Mouse (Mus musculus) kidney, adult 18-20 months (tissue): ENCODE results near the gene Camsap2.
A peak's percentile ranks its signal among the peaks of the same experiment; 100 is the strongest.

ENCODE experiments used
- DNase-seq: peaks from one replicate; pipeline ENCODE4 v3.0.0; 2021

The Camsap2 gene

DNA sequence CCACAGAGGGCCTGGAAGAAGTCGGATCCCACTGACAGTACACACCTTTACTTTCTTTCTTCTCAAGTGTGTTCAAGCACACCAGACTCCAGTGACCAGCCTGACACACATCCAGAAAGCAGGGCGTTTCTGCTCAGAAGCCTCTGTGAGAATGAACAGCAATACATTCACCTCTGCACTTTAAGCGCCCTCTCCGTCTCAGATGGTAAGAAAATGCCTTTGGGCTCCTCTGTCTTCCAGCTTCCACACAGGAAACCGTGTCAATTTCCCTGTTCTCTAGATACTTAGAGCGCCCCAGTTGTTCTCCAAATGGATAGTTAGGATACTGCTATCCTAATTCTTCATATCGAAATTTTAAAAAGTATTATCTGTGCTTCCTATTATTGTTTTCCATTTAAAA, 2.2 kb downstream of the Camsap2 start:
- DNase-seq, result peak; percentile 10

DNA sequence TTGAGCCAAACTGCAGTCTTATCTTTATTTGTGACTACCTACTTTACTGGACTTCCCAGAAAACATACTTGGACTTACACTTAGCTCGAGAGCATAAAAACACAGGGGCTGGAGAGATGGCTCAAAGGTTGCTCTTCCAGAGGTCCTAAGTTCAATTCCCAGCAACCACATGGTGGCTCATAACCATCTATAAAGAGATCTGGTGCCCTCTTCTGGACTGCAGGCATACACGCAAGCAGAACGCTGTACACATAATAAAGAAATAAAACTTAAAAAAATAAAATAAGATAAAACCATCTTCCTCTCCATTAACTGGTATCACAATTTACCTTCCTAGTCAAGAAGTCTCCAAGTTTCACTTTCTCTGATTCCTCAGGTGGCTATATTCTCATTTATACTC, 5.4 kb downstream of the Camsap2 start:
- DNase-seq, result no peak

- no peak for DNase-seq
Observed at GRCm38 (mm10) chr1:136334743-136335142, 11.2 kb downstream of the Camsap2 start.

- DNase-seq, result no peak
Observed at GRCm38 (mm10) chr1:136333512-136333911, 12.4 kb downstream of the Camsap2 start.

- no peak for DNase-seq
Observed at GRCm38 (mm10) chr1:136333071-136333470, 12.8 kb downstream of the Camsap2 start.

GRCm38 (mm10) chr1:136331836-136332235, 14.1 kb downstream of the Camsap2 start:
- no peak for DNase-seq

DNA sequence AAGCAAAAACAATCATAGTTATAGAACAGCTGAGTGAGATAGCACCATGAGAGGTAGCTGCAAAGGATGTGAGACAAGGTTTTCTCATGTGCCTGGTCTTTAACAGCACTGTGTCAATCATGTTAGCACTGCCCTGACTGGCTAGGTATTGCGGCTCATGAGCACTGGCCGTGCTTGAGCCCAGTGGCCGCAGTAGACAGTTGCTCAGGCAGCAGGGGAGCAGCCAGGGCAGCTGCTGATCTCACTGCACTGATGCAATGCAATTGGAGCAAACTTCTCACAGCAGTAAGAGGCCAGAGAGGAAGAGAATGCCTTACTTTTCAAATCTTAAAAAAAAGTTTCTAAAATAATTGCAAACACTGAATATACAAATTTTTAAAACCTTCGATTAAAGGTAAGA, 16.5 kb downstream of the Camsap2 start:
- DNase-seq, result no peak

GRCm38 (mm10) chr1:136328640-136329039, 17.3 kb downstream of the Camsap2 start:
- DNase-seq, result no peak

GRCm38 (mm10) chr1:136327638-136328037, 18.3 kb downstream of the Camsap2 start:
- DNase-seq, result no peak

GRCm38 (mm10) chr1:136325933-136326332, 20.0 kb downstream of the Camsap2 start:
- DNase-seq, result no peak

DNA sequence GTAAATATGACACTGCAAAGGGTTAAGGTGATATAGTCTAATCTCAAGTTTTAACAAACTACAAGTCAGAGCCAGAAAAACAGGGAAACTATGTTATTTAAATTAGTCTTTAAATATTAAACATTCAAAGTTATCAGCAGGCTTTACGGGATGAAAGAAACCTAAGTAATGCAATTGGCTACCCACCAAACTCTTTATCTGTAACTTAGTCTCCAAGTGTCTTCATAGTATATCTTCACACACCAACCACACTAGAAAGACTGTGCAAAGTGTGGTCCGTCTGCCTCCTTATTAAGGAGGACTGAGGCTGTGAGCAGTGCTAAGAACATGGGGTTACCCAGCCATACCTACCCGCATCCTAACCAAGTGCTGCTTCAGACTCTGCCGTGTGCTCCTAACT, 23.6 kb downstream of the Camsap2 start:
- DNase-seq, result no peak

DNA sequence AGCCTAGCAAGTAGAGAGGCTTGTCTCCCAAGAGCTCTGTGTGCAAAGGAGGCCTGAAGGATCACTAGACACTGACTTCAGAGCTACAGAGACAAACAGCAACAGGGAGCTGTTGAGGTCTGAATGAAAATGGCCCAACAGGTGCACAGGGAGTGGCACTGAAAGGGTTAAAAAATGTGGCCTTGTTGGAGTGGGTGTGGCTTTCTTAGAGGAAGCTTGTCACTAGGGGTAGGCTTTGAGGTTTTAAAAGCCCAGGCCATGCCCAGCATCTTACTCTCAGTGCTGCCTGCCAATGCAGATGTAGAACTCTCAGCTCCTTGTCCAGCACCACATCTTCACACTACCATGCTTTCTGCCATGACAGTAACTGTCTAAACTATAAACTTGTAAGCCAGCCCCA, 29.6 kb downstream of the Camsap2 start:
- no peak for DNase-seq

- DNase-seq, result no peak
Observed at GRCm38 (mm10) chr1:136309193-136309592, 36.7 kb downstream of the Camsap2 start.

DNA sequence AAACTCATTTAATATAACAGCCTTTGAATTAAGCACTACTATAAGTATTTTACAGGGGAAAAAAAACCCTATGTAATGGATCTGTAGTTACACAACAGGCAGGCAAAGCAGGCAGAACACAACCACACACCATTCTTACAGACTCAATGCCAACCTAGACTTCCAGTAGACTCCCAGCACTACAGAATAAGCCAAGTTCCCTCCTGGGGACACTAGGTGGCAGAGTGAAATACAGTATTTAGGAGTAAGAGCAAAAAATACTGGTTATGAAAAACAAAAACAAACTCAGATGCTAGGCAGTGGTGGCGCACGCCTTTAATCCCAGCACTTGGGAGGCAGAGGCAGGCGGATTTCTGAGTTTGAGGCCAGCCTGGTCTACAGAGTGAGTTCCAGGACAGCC, 39.5 kb downstream of the Camsap2 start:
- DNase-seq, result peak; percentile 40

DNA sequence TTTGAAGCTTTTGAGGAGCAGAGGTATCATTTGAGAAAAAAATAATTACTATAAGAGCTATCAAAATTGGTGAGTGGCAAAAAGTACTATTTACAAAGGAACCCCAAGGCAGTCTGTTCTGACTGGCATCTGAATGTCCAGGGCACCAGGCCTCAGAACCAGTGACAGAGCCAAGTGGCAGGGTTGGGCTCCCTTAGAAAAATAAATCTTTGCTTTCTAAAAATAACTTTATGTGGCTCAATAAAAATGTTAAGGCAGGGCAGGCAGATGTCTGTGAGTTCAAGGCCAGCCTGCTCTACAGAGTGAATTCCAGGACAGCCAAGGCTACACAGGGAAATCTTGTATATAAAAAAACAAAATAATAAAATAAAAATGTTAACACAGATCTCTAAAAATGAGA, 51.9 kb downstream of the Camsap2 start:
- no peak for DNase-seq

DNA sequence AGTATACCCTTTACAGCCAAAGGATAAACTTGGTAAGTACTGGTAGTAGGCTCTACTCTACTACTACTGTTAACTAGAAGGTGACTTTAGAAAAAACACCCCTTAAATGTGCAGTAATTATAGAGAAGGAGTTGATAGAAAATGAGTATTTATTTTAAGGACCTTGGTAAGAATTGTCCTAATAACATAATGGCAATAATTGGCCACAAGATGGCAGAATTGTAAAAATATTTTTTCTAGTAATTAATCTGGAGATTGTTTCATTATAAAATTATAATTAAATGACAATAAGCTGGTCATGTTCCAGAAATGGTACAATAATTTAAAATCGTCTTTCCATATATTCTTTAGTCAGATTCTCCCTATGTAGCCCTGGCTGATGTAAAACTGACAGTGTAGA, 56.1 kb downstream of the Camsap2 start:
- no peak for DNase-seq

DNA sequence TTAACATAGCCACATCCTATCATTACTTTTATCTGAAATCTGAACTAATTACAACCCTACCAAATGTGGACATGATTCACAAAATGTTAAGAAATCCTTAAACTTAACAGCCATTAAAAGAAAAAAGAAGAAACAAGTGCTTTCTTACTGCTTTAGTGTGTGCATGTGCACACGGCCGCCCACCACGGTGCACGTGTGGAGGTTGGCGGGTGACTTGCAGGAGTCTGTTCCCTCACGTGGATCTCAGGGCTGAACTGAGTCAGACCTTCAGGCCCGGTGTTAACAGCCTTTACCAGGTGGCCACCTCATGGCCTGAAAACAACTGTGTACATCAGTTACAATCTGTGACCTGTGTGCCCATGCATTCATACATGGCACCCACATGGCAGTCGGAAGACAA, 68.5 kb downstream of the Camsap2 start:
- no peak for DNase-seq

DNA sequence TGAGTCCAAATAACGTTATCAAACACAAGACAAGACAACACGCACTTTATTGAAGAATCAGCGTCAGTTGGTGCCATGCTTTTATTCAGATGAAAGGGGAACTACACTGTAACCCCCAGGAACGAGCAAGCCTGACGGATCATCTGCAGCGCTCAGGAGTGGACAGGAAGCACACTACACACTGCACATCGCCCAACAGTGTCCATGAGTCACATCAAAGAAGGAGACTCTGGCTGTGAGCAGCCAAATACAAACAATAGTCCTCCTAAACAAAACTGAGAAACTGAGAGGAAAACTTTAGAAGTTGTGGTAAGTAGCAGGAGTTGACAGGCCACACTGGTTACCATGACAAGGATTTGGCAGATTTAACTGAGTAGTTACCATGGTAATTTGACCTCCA, 77.7 kb downstream of the Camsap2 start:
- no peak for DNase-seq

DNA sequence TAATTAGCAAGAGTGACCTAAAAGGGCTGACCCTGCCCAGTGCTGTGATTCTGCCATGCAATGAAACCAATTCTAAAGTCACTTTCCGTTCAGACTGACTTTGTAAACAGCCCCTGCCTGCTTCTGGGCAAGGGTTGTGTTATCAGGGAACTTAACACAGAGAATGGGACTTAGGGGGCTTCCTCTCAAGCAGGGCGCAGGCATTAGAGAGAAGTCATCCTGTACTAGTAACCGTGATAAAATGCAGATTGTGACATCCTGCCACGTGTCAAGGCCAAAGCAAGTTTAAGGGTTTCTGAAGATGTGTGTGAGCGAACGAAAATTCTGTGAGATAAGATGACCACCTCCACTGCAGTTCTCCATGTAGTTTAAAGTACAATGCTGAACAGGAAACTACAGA, 79.8 kb downstream of the Camsap2 start:
- DNase-seq, result no peak

GRCm38 (mm10) chr1:136263355-136263754, 82.5 kb downstream of the Camsap2 start:
- DNase-seq, result no peak

DNA sequence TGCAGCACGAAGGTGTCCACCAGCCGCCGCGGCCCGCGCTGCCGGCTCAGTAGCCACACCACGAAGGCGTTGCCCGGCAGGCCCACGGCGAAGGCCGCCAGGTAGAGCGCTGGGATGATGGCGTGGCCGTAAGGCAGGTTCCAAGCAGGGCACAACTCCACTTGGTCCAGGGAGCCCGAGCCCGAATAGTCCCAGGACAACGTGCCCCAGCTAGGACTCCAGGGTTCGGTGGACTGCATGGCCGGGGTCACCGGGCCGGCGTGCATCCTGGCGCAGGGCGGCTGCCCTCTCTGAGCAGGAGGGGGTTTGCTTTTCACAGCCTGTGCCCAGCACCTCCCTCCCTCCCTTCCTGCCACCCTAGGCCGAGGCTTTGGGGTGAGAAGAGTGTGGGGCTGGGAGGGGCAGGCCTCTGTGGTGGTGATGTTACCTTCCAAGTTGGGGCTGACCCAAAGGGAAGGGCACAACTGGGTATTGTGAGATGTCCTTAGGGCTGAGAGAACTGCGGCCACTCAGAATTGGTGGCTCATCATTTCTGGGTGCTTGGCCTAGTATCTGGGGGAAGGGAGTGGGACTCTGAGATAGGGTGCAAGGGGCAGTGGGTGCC, 85.2 kb downstream of the Camsap2 start, which contains the start of gene Gpr25:
Gene Gpr25, minus strand, starts transcription at position 239 of the 604 bp plus-strand sequence.
- DNase-seq, result no peak

- DNase-seq, result peak; percentile 70
Observed at GRCm38 (mm10) chr1:136259893-136260634, 85.8 kb downstream of the Camsap2 start.

DNA sequence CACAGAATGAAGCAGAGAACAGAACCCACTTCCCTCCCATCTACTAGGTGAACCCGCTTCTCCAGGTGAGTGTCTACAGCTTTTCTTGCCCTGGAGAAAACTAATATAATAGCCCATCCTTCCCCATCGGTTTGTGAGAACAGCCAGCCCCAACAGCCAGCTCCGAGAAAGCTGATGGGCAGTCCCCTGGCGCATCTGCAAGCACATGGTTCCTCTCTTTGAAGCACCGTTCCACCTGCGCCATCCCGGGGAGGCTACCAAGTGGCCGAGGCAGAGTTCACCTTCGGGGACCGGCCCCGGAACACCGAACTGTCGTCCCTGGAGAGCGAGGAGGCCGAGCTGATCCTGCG, 86.4 kb downstream of the Camsap2 start:
- DNase-seq, result no peak

- DNase-seq, result no peak
Observed at GRCm38 (mm10) chr1:136258495-136258894, 87.4 kb downstream of the Camsap2 start.

GRCm38 (mm10) chr1:136255657-136256056, 90.2 kb downstream of the Camsap2 start:
- no peak for DNase-seq
